Mouse (Mus musculus) thymus, adult 2 months (tissue): Measurements from ENCODE around the gene Hs6st3.

Source experiments
- CTCF ChIP-seq: fragments of 200-500 bp; IDR thresholded peaks from 2 replicates; pipeline ENCODE4 v1.5.1; 2012; ENCODE audit warnings: mild to moderate bottlenecking, control low read depth, low read length, moderate library complexity, borderline replicate concordance; ENCODE audit not compliant: control insufficient read depth, poor library complexity, insufficient read depth; ENCODE audit errors: extremely low read depth
- POLR2A ChIP-seq: fragments of 200-500 bp; IDR thresholded peaks from 2 replicates; pipeline ENCODE4 v1.6.1; 2012; ENCODE audit warnings: mild to moderate bottlenecking, low read length, control low read depth, moderate library complexity; ENCODE audit not compliant: control insufficient read depth, poor library complexity, insufficient read depth; ENCODE audit errors: extremely low read depth

DNA sequence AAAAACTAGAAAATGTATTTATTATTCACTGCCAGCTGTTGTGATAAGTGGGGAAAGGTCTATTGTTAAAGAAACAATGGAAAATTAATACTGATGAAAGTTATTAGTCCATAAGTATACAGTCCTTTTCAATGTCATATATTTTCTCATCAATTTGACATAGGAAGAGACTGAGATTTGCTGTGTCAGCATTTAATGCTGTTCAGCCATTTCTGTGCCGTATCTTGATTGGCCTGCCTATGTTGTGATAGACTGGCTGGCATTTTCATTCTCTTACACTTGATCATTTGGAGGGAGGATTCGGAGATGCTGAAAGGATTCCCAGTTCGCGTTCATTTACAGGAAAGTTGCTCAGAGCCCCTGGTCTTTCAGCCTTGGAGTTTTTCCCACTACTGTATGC is 735.5 kb downstream of the Hs6st3 start:
- TF ChIP-seq POLR2A (no peak), CTCF (no peak)
